Mouse (Mus musculus) CD4-positive, CD25-positive, alpha-beta regulatory T cell, adult 2 months (primary cell): Measurements from ENCODE around the gene 1110025L11Rik.
"Not testable (repeated sequence)": the region's sequence is repeated elsewhere in the genome, so short reads cannot be mapped to it uniquely, and the experiment has no call there.

Experiments used
- DNase-seq: peaks from one replicate; pipeline ENCODE4 v3.0.0-alpha.2; 2012; ENCODE audit warnings: low read depth, low spot score

Gene 1110025L11Rik

GRCm38 (mm10) chr16:89063902-89064301 lies at the start of gene 1110025L11Rik:
Gene 1110025L11Rik (minus strand): TSS chr16:89064002.
- not testable (repeated sequence) for DNase-seq

GRCm38 (mm10) chr16:89071041-89071440 lies 7.2 kb upstream of the 1110025L11Rik start:
- not testable (repeated sequence) for DNase-seq

GRCm38 (mm10) chr16:89047783-89048182 lies 16.0 kb downstream of the 1110025L11Rik start, which contains the start of gene Krtap6-5:
Gene Krtap6-5 (minus strand): TSS chr16:89047883.
- DNase-seq, result no peak

GRCm38 (mm10) chr16:89041372-89041771 lies 22.4 kb downstream of the 1110025L11Rik start, which contains the start of gene Gm10228:
Gene Gm10228 (minus strand): TSS chr16:89041472.
- DNase-seq, result not testable (repeated sequence)

- not testable (repeated sequence) for DNase-seq
Observed at GRCm38 (mm10) chr16:89031399-89031798, 32.4 kb downstream of the 1110025L11Rik start, which contains the start of gene Krtap6-1. Gene Krtap6-1 (plus strand): TSS chr16:89031699.

- DNase-seq, result not testable (repeated sequence)
Observed at GRCm38 (mm10) chr16:89014984-89015383, 48.8 kb downstream of the 1110025L11Rik start, which contains the start of gene Gm10229. Gene Gm10229 (plus strand): TSS chr16:89015284.

- DNase-seq, result no peak
Observed at GRCm38 (mm10) chr16:89013973-89014372, 49.8 kb downstream of the 1110025L11Rik start.
